Mouse (Mus musculus) adrenal gland, adult (tissue): ENCODE data around the gene Dip2b.

Experiments
- DNase-seq, 2 experiments: peaks; one replicate each; pipeline ENCODE4 v3.0.0; 2022 to 2023; ENCODE audit warnings: low spot score in 1 of 2; ENCODE audit not compliant: inconsistent age in 2 of 2

The Dip2b gene

DNA sequence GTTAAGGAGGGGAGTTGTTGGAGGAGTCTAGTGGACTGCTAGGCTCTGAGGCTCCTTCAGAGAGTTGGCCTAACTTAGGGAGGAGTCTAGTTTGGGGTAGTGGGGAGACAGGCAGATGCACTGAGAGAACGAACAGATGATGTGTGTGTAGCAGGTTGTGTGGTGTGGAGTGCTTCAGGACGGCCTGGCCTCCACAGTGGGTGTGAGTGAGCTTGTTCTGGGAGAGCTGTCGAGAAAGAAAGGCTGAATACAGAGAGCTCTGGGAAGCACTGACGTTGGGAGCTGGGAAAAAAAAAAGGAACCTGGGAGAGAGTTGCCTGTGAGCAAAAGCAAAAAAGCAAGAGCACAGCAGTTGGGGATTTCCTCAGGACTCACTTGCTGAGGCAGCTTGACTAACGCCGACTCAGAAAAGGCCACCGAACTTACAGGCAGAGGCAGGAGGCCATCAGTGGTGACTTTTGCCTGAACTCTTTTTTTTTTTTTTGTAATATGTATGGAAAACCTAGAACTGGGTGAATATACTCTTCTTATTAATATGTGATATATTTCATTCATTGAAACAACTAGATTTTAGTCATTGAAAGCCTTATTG lies 11.1 kb downstream of the Dip2b start:
- no peak for DNase-seq

DNA sequence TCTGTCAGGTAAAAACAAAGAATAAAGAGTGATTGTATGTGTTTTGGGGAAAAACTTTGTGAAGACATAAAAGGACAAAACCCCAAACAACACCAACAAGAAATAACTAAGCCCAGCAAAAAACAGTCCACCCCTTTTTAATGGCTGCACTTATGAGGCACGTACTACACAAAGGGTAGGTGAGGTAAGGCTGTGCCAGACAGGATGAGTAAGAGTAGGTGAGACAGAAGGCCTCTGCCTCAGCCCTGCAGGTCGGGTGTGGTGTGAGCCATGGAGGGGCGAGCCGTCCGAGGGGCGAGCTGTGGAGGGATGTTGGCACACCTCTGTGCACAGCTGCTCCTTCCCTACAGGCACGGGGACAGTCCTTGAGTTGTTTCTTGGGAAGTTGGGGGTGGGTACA lies 12.5 kb downstream of the Dip2b start:
- DNase-seq = no peak

GRCm38 (mm10) chr15:100052726-100053125 lies 14.3 kb downstream of the Dip2b start:
- no peak for DNase-seq

DNA sequence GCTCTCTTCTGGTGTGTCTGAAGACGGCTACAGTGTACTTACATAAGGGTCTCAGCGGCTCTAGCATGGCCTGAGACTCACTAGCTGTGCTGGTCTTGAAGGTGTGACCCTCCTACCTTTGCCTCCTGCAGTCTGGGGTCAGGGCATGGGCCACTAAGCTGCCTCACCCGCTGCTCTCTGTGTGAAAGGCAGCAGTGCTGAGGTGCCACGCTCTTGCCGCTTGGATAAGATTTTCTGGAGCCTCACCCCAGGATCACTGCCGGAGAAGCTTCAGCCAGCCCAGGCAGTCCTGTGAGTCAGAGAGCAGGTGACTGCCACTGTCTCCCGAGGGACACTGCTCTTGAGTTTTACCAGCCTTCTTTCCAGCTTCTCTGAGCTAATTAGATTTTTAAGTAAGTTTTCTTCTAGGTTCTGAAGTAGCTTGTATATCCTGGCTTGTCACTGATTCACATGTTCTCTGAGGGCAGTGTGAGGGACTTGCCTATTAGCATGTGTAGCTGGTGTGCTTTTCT lies 18.0 kb downstream of the Dip2b start:
- DNase-seq = peak in 1 of 2 experiments; percentile 43

- no peak for DNase-seq
Observed at GRCm38 (mm10) chr15:100057698-100058097, 19.2 kb downstream of the Dip2b start.

DNA sequence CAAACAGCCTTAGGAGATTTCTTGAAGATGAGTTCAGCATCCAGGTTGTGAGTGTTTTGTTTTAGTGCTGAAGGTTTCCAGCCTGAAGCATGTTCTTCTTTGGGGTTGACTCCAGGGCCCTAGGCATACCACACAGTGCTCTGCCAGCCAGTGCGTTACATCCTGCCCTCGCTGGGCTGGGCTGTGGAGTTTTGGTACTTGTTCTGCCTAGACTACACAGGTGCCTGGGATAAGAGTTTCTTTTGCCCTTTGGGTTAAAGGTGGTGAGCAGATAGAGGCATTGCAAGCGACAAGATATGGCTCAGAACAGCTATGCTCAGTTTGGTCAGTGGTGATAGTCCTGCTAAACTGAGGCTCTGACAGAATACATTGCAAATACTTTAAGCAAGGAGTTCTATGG lies 19.7 kb downstream of the Dip2b start:
- DNase-seq = no peak

DNA sequence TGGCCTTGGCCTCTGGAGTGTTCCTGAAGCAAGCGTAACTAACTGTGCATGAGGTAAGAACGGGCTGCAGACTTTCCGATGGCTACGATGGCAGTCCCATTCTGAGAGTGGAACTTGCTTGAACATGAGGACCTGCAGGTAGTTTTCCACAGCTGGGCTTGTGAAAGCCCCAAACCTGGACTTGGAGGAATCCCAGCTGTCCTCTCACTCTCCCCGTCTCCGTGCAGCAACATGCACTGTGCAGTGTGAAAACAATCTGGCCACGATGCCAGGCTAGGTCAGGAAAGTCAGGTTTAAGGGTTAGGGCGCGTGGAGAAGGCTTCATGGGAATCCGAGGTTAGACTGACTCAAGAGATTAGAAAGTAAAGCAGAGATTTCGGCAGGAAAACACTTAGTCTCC lies 20.4 kb downstream of the Dip2b start:
- DNase-seq = peak in 1 of 2 experiments; percentile 30

GRCm38 (mm10) chr15:100059626-100060311 lies 21.3 kb downstream of the Dip2b start:
- DNase-seq = no peak

DNA sequence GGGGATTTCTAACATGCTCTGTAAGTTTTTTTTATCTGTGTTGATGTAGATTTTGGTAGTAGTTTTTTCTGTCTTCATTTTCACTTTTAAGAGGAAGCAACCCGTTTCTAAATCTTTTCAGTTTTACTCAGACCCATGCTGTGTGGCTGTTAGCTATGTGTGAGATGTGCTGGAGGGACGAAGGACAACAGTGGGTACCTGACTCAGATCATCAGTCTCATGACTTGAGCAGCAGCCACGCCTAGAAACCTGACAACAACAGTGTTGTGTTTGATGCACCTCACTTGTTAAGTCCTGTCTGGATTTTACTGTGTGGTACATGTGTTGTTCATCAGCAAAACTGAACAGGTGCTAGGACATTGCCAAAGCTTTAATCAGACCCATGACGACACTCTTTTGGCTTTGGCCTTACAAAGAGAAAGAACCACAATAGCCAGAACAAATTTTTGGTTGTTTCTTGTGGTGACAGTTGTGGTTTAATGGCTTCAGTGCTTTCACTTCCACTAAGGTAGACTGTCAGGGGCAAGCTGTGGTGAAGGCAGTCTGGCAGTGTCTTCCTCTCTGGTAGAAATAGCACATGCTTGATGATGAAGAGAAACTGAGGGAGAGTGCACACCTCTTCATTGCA lies 22.2 kb downstream of the Dip2b start:
- peak in 1 of 2 experiments; percentile 21 for DNase-seq

- DNase-seq = no peak
Observed at GRCm38 (mm10) chr15:100061377-100061776, 22.9 kb downstream of the Dip2b start.

GRCm38 (mm10) chr15:100063229-100063773 lies 24.8 kb downstream of the Dip2b start:
- DNase-seq = no peak

GRCm38 (mm10) chr15:100066702-100067101 lies 28.2 kb downstream of the Dip2b start:
- DNase-seq = no peak

DNA sequence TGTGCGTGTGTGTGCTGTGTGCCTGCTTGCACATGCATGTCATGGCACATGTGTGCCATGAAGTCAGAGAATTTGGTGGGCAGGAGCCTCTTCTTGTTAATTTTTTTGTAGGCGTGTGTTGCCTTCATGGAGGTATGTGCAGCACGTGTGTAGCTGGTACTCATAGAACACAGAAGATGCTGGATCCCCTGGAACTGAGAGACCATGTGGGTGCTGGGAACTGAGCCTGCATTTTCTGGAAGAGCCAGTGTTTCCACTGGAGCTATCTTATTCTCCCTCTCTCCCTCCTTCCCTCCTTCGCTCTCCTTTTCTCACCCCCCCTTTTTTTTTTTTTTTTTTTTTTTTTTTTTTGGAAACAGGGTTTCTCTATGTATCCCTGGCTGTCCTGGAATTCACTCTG lies 30.6 kb downstream of the Dip2b start:
- no peak for DNase-seq

DNA sequence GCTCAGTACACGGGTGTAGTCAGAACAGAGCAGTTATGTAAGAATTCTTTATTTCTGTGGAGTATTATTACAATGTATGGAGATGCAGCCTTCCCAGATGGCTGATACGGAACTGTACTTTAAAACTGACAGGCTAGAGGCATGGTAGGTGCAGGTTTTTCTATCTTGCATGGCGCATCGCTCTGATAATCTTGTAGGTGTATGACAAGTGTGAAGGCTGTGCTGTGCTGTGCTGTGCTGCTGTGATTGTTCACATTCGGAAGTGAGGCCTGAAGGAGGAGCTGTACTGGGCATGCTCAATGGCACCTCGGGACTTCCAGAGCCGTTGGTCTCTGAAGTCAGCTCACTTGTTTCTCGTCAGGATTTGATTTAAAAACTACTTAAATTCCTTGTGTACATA lies 31.6 kb downstream of the Dip2b start:
- DNase-seq = no peak

DNA sequence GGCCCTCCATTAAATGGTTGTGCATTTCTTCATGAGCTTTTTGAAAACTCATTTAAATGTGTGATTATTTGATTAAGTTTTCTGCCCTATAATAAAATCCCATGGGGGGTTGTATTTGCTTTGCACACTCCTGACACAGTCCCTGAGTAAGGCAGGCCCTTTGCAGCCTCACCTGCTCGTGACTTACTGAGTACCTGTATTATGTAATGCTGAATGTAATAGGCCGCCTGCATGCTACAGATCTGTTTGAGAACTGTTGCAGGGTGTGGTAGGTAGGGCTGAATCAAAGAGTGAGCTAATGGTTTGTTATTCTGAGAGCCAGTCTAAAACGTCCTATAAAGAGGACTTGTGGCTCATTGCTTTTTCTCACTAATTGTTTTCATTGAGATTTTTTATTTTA lies 33.4 kb downstream of the Dip2b start:
- no peak for DNase-seq

DNA sequence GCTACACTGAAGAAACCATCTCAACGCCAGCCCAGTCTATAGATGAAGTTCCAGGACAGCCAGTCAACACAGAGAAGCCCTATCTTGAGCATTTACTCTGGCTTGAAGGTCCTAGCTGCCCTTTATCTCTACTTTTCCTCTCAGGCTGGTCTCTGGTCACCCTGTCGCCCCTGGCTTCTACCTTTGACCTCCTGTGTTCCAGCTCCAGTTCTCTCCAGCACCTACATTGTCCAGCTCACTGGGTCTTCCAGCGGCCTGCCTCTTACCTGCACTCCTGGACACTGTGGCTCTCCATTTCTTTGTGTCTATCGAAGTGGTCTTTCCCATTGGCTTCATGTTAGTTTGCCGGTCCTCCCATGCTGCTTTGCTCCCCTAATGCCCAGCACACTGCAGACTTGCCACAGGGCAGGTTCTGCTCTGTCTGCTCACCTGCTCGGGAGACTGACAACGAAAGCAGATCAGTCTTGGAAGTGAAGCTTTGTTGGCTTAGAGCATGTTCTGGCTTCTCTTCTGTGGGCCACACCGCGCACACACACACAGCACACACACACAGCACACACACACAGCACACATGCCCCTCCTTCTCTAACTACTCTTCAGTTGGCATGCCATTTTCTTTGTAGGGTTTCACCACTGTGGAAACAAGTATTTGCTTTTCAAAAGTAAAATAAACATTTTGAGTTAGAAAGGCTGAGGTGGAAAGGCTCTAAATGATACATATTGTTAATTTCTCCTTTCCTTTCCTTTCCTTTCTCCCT lies 35.4 kb downstream of the Dip2b start:
- no peak for DNase-seq

GRCm38 (mm10) chr15:100074754-100075153 lies 36.3 kb downstream of the Dip2b start:
- DNase-seq = no peak

- DNase-seq = no peak
Observed at GRCm38 (mm10) chr15:100076362-100076761, 37.9 kb downstream of the Dip2b start.

DNA sequence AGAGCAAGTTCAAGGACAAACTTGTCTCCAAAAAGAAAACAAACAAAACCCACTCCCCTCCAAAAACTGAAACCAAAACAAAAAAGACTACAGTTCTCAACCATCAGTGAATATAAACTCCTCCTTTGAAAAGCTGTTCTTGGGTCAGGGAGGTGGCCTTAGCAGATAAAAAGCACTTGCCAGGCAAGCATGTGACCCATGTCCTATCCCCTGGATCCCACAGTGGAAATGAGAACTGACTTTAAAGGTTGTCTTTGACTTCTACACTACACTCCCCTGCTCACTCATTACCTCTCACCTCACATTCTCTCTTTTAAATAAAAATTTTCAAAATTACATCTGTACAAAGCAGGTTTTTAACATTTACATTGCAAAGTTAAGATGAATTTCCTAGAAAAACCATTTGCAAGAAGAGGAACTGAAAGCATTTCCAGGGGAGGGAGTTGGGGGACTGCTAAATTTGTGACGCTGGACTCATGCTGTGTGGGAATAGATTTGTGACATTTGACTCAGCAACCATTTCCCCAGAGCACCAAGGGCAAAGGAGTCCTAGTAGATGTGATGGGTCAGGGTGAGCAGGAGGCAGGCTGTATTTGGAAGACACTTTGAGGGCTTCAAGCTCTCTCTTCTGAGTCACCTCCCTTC lies 42.5 kb downstream of the Dip2b start:
- peak; percentile 55 to 82 for DNase-seq

GRCm38 (mm10) chr15:100081478-100081998 lies 43.1 kb downstream of the Dip2b start:
- DNase-seq = no peak
